Mouse (Mus musculus): ENCODE data around the gene Pth2. TPM values are rescaled to one million over a fixed set of nuclear protein-coding genes. Genes with fewer than 3 reads are reported as not detected.

Gene Pth2
- total and polyA plus RNA-seq, 3 experiments = not detected

DNA sequence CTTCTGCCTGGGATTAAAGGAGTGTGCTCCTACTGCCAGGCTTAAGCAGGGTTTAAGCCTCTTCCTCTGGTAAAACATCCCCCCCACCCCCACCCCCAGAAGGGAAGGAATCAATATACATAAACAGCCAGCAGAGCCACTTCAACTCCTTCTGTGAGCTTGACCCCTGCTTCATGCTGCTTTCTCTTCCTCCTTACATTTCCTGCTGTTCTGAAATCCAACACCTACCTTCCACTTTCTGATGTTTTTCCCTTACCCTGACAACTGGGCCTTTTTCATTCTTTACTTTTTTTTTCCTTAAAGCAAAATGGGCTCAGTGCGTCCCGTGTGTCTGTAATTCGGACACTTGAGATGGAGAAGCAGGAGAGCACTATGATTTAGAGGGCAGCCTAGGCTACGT, 30.5 kb upstream of the Pth2 start:
- dilution Hi-C loops (cut with MboI; ENCODE audit: extremely low pct_ligation_motif_present, extremely low pct_unique_long_range_greater_than_20kb, low sequenced_read_pairs) (no loop called here), in situ Hi-C loops (cut with MboI; ENCODE audit: low pct_ligation_motif_present, low pct_unique_long_range_greater_than_20kb, low sequenced_read_pairs) (no loop called here)
- H3K9me3 ChIP-seq (replicated peaks; ENCODE audit: low read length) = no peaks in the 10 kb centered on the region
- H3K27ac ChIP-seq (ENCODE audit: insufficient read depth, low read depth) = no peak overlapping the region
- no peak for DNase-seq (ENCODE audit: extremely low read depth)
- H3K4me3 ChIP-seq (replicated peaks in 1 of 3; ENCODE audit: low read depth in 2 of 3, low read length in 2 of 3, poor library complexity in 1 of 3) = no peak overlapping the region
- H3K79me2 ChIP-seq (replicated peaks; ENCODE audit: control insufficient read depth, extremely low read depth, insufficient read depth, poor library complexity, severe bottlenecking) = no peaks in the 10 kb centered on the region
- peaks cover 0 to 45% of the 10 kb centered on the region in 2 experiments for H3K36me3 ChIP-seq (replicated peaks in 1 of 2; ENCODE audit: control insufficient read depth in 1 of 2, insufficient read depth in 1 of 2, low read length in 1 of 2)
- H3K4me2 ChIP-seq (ENCODE audit: insufficient read depth, low read depth, poor library complexity, severe bottlenecking) = no peak overlapping the region
- no peak for TF ChIP-seq HCFC1 (IDR thresholded peaks at IDR 0.05; ENCODE audit: low read depth, low read length)
- no peak for TF ChIP-seq UBTF (IDR thresholded peaks at IDR 0.05; ENCODE audit: low read depth, low read length)
- no peak overlapping the region for H3K9ac ChIP-seq (ENCODE audit: insufficient read depth, low read depth)
- H3K27me3 ChIP-seq (replicated peaks) = no peaks in the 10 kb centered on the region
- peaks cover 5 to 35% of the 10 kb centered on the region in 2 experiments for H3K4me1 ChIP-seq (ENCODE audit: control insufficient read depth in 1 of 2, insufficient read depth in 2 of 2)

DNA sequence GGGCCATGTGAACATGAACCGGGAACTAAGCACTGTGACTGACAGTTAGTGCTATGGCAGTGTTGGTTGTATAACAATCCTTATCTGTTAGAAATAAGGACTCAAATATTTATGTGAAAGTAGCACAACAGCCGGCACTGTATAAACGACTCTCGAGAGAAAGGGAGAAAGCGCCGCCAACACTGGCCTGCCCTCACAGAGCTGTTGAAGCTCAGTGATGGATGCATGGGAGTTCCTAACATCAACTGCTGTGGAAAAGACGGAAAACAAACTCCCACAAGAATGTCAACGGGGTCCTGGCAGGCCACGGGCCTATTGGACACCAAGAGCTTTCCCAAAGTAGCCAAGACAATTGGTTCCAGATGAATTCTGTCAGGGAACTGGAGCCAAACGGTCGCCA, 29.5 kb upstream of the Pth2 start:
- in situ Hi-C loops (cut with MboI; ENCODE audit: low pct_ligation_motif_present, low pct_unique_long_range_greater_than_20kb, low sequenced_read_pairs) (no loop called here), dilution Hi-C loops (cut with MboI; ENCODE audit: extremely low pct_ligation_motif_present, extremely low pct_unique_long_range_greater_than_20kb, low sequenced_read_pairs) (no loop called here)
- peaks cover 0 to 40% of the 10 kb centered on the region in 2 experiments for H3K36me3 ChIP-seq (replicated peaks in 1 of 2; ENCODE audit: control insufficient read depth in 1 of 2, insufficient read depth in 1 of 2, low read length in 1 of 2)
- H3K9me3 ChIP-seq (replicated peaks; ENCODE audit: low read length) = no peaks in the 10 kb centered on the region
- no peak for TF ChIP-seq TCF12 (IDR thresholded peaks at IDR 0.05; ENCODE audit: low read depth, low read length)
- TF ChIP-seq JUND (conservative IDR thresholded peaks at IDR 0.05; ENCODE audit: low read depth, low read length) = no peak
- no peak for TF ChIP-seq SIN3A (IDR thresholded peaks at IDR 0.05; ENCODE audit: low read length)
- no peak for TF ChIP-seq MAFK (IDR thresholded peaks at IDR 0.05; ENCODE audit: insufficient replicate concordance, low read length)
- TF ChIP-seq NELFE (IDR thresholded peaks at IDR 0.05; ENCODE audit: low read depth, low read length) = no peak
- no peak for TF ChIP-seq MAX (IDR thresholded peaks at IDR 0.05; ENCODE audit: low read length)
- TF ChIP-seq ZKSCAN1 (IDR thresholded peaks at IDR 0.05; ENCODE audit: borderline replicate concordance, low read depth, low read length) = no peak
- TF ChIP-seq POLR2AphosphoS2 (IDR thresholded peaks at IDR 0.05; ENCODE audit: low read depth, low read length) = no peak
- no peak for TF ChIP-seq EP300 (IDR thresholded peaks at IDR 0.05; ENCODE audit: low read length)
- TF ChIP-seq USF2 (conservative IDR thresholded peaks at IDR 0.05; ENCODE audit: low read depth, low read length) = no peak
- no peak for TF ChIP-seq GABPA (IDR thresholded peaks at IDR 0.05; ENCODE audit: insufficient replicate concordance, low read depth, low read length)
- TF ChIP-seq UBTF (IDR thresholded peaks at IDR 0.05; ENCODE audit: low read depth, low read length) = no peak
- TF ChIP-seq PAX5 (IDR thresholded peaks at IDR 0.05; ENCODE audit: low read length) = no peak
- no peak for TF ChIP-seq NRF1 (IDR thresholded peaks at IDR 0.05; ENCODE audit: low read depth, low read length)
- no peak for TF ChIP-seq KAT2A (IDR thresholded peaks at IDR 0.05; ENCODE audit: insufficient replicate concordance, low read length)
- no peaks in the 10 kb centered on the region for H3K79me2 ChIP-seq (replicated peaks; ENCODE audit: control insufficient read depth, extremely low read depth, insufficient read depth, poor library complexity, severe bottlenecking)
- no peaks in the 10 kb centered on the region for H3K27me3 ChIP-seq (replicated peaks)
- H3K4me3 ChIP-seq (replicated peaks in 1 of 3; ENCODE audit: low read depth in 2 of 3, low read length in 2 of 3, poor library complexity in 1 of 3) = no peak overlapping the region
- peaks cover 5 to 38% of the 10 kb centered on the region in 2 experiments for H3K4me1 ChIP-seq (ENCODE audit: control insufficient read depth in 1 of 2, insufficient read depth in 2 of 2)
- DNase-seq (ENCODE audit: extremely low read depth) = no peak
- no peak overlapping the region for H3K4me2 ChIP-seq (ENCODE audit: insufficient read depth, low read depth, poor library complexity, severe bottlenecking)
- no peak overlapping the region for H3K27ac ChIP-seq (ENCODE audit: insufficient read depth, low read depth)
- H3K9ac ChIP-seq (ENCODE audit: insufficient read depth, low read depth) = no peak overlapping the region
